Mouse (Mus musculus) kidney, adult 2 months (tissue): ENCODE measurements around the gene S1pr1.

Experiments
- CTCF ChIP-seq: fragments of 200-500 bp; conservative IDR thresholded peaks from 2 replicates; pipeline ENCODE4 v1.5.1; 2011; ENCODE audit warnings: low read depth, mild to moderate bottlenecking, control low read depth, low read length, moderate library complexity, mixed read lengths; ENCODE audit not compliant: insufficient read depth, insufficient read length
- POLR2A ChIP-seq: fragments of 200-500 bp; IDR thresholded peaks from one replicate; pipeline ENCODE4 v1.6.1; 2011; ENCODE audit warnings: low read depth, low read length, control low read depth

- TF ChIP-seq CTCF (no peak), POLR2A (no peak)
Measured at GRCm38 (mm10) chr3:115735540-115735939, 20.7 kb upstream of the S1pr1 start.
